Mouse (Mus musculus) right cerebral cortex, postnatal 36 days (tissue): Measurements from ENCODE around the gene Vars2.
A peak's percentile ranks its signal among the peaks of the same experiment; 100 is the strongest.

Source experiments
- DNase-seq, 2 experiments: peaks; one replicate each; pipeline ENCODE4 v3.0.0; 2022; ENCODE audit warnings: low spot score in 2 of 2, mixed read lengths in 1 of 2

The Vars2 gene

GRCm38 (mm10) chr17:35693906-35694305 lies 26.5 kb upstream of the Vars2 start:
- DNase-seq: no peak

GRCm38 (mm10) chr17:35692368-35692767 lies 25.0 kb upstream of the Vars2 start:
- DNase-seq: no peak

- no peak for DNase-seq
Measured at GRCm38 (mm10) chr17:35691811-35692210, 24.4 kb upstream of the Vars2 start.

- DNase-seq: no peak
Measured at GRCm38 (mm10) chr17:35689936-35690645, 22.7 kb upstream of the Vars2 start.

- no peak for DNase-seq
Measured at GRCm38 (mm10) chr17:35688347-35689175, 21.2 kb upstream of the Vars2 start.

GRCm38 (mm10) chr17:35685061-35685460 lies 17.7 kb upstream of the Vars2 start:
- DNase-seq: no peak

- DNase-seq: no peak
Measured at GRCm38 (mm10) chr17:35681986-35682385, 14.6 kb upstream of the Vars2 start.

GRCm38 (mm10) chr17:35680591-35680990 lies 13.2 kb upstream of the Vars2 start:
- DNase-seq: no peak

- peak; percentile 86 to 94 for DNase-seq
Measured at GRCm38 (mm10) chr17:35673416-35674035, 6.1 kb upstream of the Vars2 start, which contains the start of gene Gtf2h4. Gene Gtf2h4 (minus strand): TSS chr17:35673739.

GRCm38 (mm10) chr17:35672527-35672926 lies 5.1 kb upstream of the Vars2 start:
- DNase-seq: no peak

- DNase-seq: no peak
Measured at GRCm38 (mm10) chr17:35671846-35672245, 4.5 kb upstream of the Vars2 start.

- no peak for DNase-seq
Measured at GRCm38 (mm10) chr17:35669731-35670130, 2.3 kb upstream of the Vars2 start.

- DNase-seq: no peak
Measured at GRCm38 (mm10) chr17:35666851-35667256, 538 bp downstream of the Vars2 start.

- DNase-seq: peak in 1 of 2 experiments; percentile 32
Measured at GRCm38 (mm10) chr17:35665957-35666515, 1.4 kb downstream of the Vars2 start.

- DNase-seq: no peak
Measured at GRCm38 (mm10) chr17:35653086-35653485, 14.3 kb downstream of the Vars2 start.

- DNase-seq: no peak
Measured at GRCm38 (mm10) chr17:35649429-35649828, 18.0 kb downstream of the Vars2 start.

GRCm38 (mm10) chr17:35643609-35644236 lies 23.7 kb downstream of the Vars2 start, which contains the start of gene Mucl3:
Gene Mucl3 (minus strand): TSS chr17:35643695.
- DNase-seq: no peak

- DNase-seq: no peak
Measured at GRCm38 (mm10) chr17:35639352-35639751, 28.0 kb downstream of the Vars2 start.

GRCm38 (mm10) chr17:35638475-35639190 lies 28.8 kb downstream of the Vars2 start:
- no peak for DNase-seq

- DNase-seq: peak in 1 of 2 experiments; percentile 38
Measured at GRCm38 (mm10) chr17:35636363-35636762, 31.0 kb downstream of the Vars2 start.

- DNase-seq: peak; percentile 66 to 81
Measured at GRCm38 (mm10) chr17:35635699-35636111, 31.7 kb downstream of the Vars2 start.
